ENCODE assay signal across 9 mouse cellular contexts in genomic region chr11:120046553-120047191, GRCm38 (mm10). TPM values are rescaled to one million over a fixed set of nuclear protein-coding genes. Genes with fewer than 3 reads are reported as not detected.
DNase-seq lines count a peak whose midpoint lies in the region; ATAC-seq and TF ChIP-seq lines count a peak whose summit lies in the region.
"Had no signal": no experiment of that assay in that cellular context is flagged by ENCODE, and none has a peak within 500 bp of the region (broad histone marks: within the 10 kb centered on the region; RNA-seq: fewer than 3 reads in every experiment).

Gene Aatk, minus strand, starts transcription at chr11:120047167.

- no peak within 1 kb of the TSS for H3K27ac ChIP-seq in testis, adult 2 months (ENCODE audit: control insufficient read depth, insufficient read depth, low read depth, low read length)
- peak within 1 kb of the TSS; percentile 87 for H3K27ac ChIP-seq in hindbrain, embryonic 10.5 days
- no peak within 1 kb of the TSS for H3K27ac ChIP-seq in liver, embryonic 11.5 days (ENCODE audit: low read depth, low read length)
- H3K27ac ChIP-seq in stomach, embryonic 14.5 days (ENCODE audit: low read length), result peak within 1 kb of the TSS; percentile 18; the same call in 1 of the 2 replicates

- DNase-seq in frontal cortex, adult 2 months (ENCODE audit: extremely low spot score in 1 of 2, low spot score in 1 of 2), result no peak
- DNase-seq in frontal cortex, postnatal 14 days (ENCODE audit: low spot score in 2 of 2), result no peak
- DNase-seq in testis, postnatal 10 days (ENCODE audit: low spot score), result no peak
- DNase-seq in hindbrain, embryonic 10.5 days (ENCODE audit: low spot score), result peak; percentile 57
- DNase-seq in liver, embryonic 11.5 days (ENCODE audit: low spot score), result no peak
- DNase-seq in testis, postnatal 14 days (ENCODE audit: low spot score), result no peak

- no peaks in the 10 kb centered on the region for H3K9me3 ChIP-seq in hindbrain, embryonic 10.5 days
- H3K9me3 ChIP-seq in liver, embryonic 11.5 days (ENCODE audit: control insufficient read depth, low read length), result no peaks in the 10 kb centered on the region
- no peaks in the 10 kb centered on the region for H3K9me3 ChIP-seq in stomach, embryonic 14.5 days (ENCODE audit: control insufficient read depth, low read depth, low read length)

- H3K4me2 ChIP-seq in liver, embryonic 11.5 days, result peak within 1 kb of the TSS; percentile 72
- H3K4me2 ChIP-seq in stomach, embryonic 14.5 days (replicated peaks; ENCODE audit: low read depth, low read length), result peak within 1 kb of the TSS; percentile 96

- no peak for ATAC-seq in liver, embryonic 11.5 days (replicated peaks; ENCODE audit: low FRiP score)
- no peak for ATAC-seq in stomach, embryonic 14.5 days (ENCODE audit: insufficient number of reproducible peaks, insufficient read depth, low FRiP score, low read depth)

- peaks cover 3% of the 10 kb centered on the region; the same call in 1 of the 2 replicates for H3K27me3 ChIP-seq in testis, adult 2 months (ENCODE audit: control insufficient read depth, insufficient read depth, low read length)
- peaks cover 76% of the 10 kb centered on the region for H3K27me3 ChIP-seq in hindbrain, embryonic 10.5 days (ENCODE audit: insufficient read depth, poor library complexity, severe bottlenecking)
- H3K27me3 ChIP-seq in liver, embryonic 11.5 days (replicated peaks; ENCODE audit: control insufficient read depth, insufficient read depth, low read length), result peaks cover 47% of the 10 kb centered on the region
- peaks cover 9% of the 10 kb centered on the region; the same call in 1 of the 2 replicates for H3K27me3 ChIP-seq in stomach, embryonic 14.5 days (ENCODE audit: control insufficient read depth, insufficient read depth, low read length)

- H3K4me1 ChIP-seq in testis, adult 2 months (ENCODE audit: control insufficient read depth, insufficient read depth, low read length), result peaks cover 7% of the 10 kb centered on the region
- peaks cover 68% of the 10 kb centered on the region for H3K4me1 ChIP-seq in hindbrain, embryonic 10.5 days (replicated peaks)
- peaks cover 16% of the 10 kb centered on the region for H3K4me1 ChIP-seq in liver, embryonic 11.5 days (replicated peaks; ENCODE audit: control insufficient read depth, insufficient read depth, low read length)
- peaks cover 12% of the 10 kb centered on the region for H3K4me1 ChIP-seq in stomach, embryonic 14.5 days (ENCODE audit: control insufficient read depth, insufficient read depth, low read length)

- no peaks in the 10 kb centered on the region for H3K36me3 ChIP-seq in testis, adult 2 months (ENCODE audit: control insufficient read depth, insufficient read depth, low read length)
- no peaks in the 10 kb centered on the region for H3K36me3 ChIP-seq in hindbrain, embryonic 10.5 days
- H3K36me3 ChIP-seq in liver, embryonic 11.5 days (ENCODE audit: control insufficient read depth, insufficient read depth, low read length), result no peaks in the 10 kb centered on the region
- H3K36me3 ChIP-seq in stomach, embryonic 14.5 days (ENCODE audit: control insufficient read depth, insufficient read depth, low read length), result no peaks in the 10 kb centered on the region

- H3K9ac ChIP-seq in liver, embryonic 11.5 days (ENCODE audit: low read depth, low read length), result no peak within 1 kb of the TSS
- H3K9ac ChIP-seq in stomach, embryonic 14.5 days (replicated peaks; ENCODE audit: low read depth, low read length), result peak within 1 kb of the TSS; percentile 52

- peak within 1 kb of the TSS; percentile 53 for H3K4me3 ChIP-seq in testis, adult 2 months (ENCODE audit: control insufficient read depth, low read depth, low read length)
- H3K4me3 ChIP-seq in hindbrain, embryonic 10.5 days, result peak within 1 kb of the TSS; percentile 70
- H3K4me3 ChIP-seq in liver, embryonic 11.5 days (ENCODE audit: low read depth, low read length), result peak within 1 kb of the TSS; percentile 48
- H3K4me3 ChIP-seq in stomach, embryonic 14.5 days (ENCODE audit: low read depth, low read length), result peak within 1 kb of the TSS; percentile 50

- TF ChIP-seq POLR2A in testis, adult 2 months (IDR thresholded peaks at IDR 0.05; ENCODE audit: control insufficient read depth, low read depth, low read length), result no peak

- under 1% methylated on average over 63 of the region's 63 CpGs for WGBS in hindbrain, embryonic 10.5 days
- 2% methylated on average over 59 of the region's 63 CpGs for WGBS in liver, embryonic 11.5 days
- WGBS in stomach, embryonic 14.5 days, result under 1% methylated on average over 56 of the region's 63 CpGs

- TF ChIP-seq CTCF in testis, adult 2 months (IDR thresholded peaks at IDR 0.05; ENCODE audit: control insufficient read depth, insufficient read depth, insufficient replicate concordance, low read depth, low read length), result no peak

RNA-seq across cellular contexts. Expression of gene Aatk, which starts in this region (rescaled TPM):
- 182 and 188 TPM in 2 replicates for polyA plus RNA-seq in frontal cortex, adult 2 months (2012; rRNA removed)
- polyA plus RNA-seq in testis, adult 2 months (2012; rRNA removed), result 0.84 and 1.1 TPM in 2 replicates
- 1.6 and 3.2 TPM in 2 replicates for polyA plus RNA-seq in hindbrain, embryonic 10.5 days (2016; fragmentation: Nextera tagmentation; extraction: Ambion mirVana)
- polyA plus RNA-seq in liver, embryonic 11.5 days (2014; fragmentation: Nextera tagmentation; extraction: Ambion mirVana), result 0.74 and 0.86 TPM in 2 replicates
- 3.5 and 4.1 TPM in 2 replicates for polyA plus RNA-seq in stomach, embryonic 14.5 days (2014; fragmentation: Nextera tagmentation; extraction: Ambion mirVana)
- polyA plus RNA-seq: C2C12 had no signal

Comparison
In these comparisons a context has a peak if more than half of its experiments do, and no peak if none do; other contexts are left out.
1. RNA of gene Aatk (polyA plus RNA-seq): 182 to 188 TPM in frontal cortex, adult 2 months; 3.5 to 4.1 TPM in stomach, embryonic 14.5 days, 1.6 to 3.2 TPM in hindbrain, embryonic 10.5 days, 0.74 to 0.86 TPM in liver, embryonic 11.5 days and 0.84 to 1.1 TPM in testis, adult 2 months; every median in the first group is over 10 times any median in the second.
2. H3K27ac ChIP-seq: peak in hindbrain, embryonic 10.5 days (single experiment) and stomach, embryonic 14.5 days (single experiment); none in testis, adult 2 months (single experiment) and liver, embryonic 11.5 days (single experiment).
3. Peak in every context shown above with its lines, with median percentiles within 50 percentile points of each other: H3K4me3 ChIP-seq.